Mouse (Mus musculus): ENCODE results near the gene Thy1. TPM values are rescaled to one million over a fixed set of nuclear protein-coding genes. Genes with fewer than 3 reads are reported as not detected.
A peak's percentile ranks its signal among the peaks of the same experiment; 100 is the strongest.

Gene Thy1
- polyA plus RNA-seq, 1 experiment from 2014 or later = 0.39 TPM

GRCm38 (mm10) chr9:44042396-44042680 lies 846 bp upstream of the Thy1 start:
- no peak overlapping the region for H3K4me2 ChIP-seq (ENCODE audit: low read depth, low read length)
- no peak for ATAC-seq
- WGBS (ENCODE audit: insufficient replicate concordance) = 84% methylated on average over 1 of the region's 1 CpGs
- no peaks in the 10 kb centered on the region for H3K36me3 ChIP-seq (replicated peaks; ENCODE audit: insufficient read depth, low read length)
- no peaks in the 10 kb centered on the region for H3K9me3 ChIP-seq (ENCODE audit: low read length)
- H3K4me3 ChIP-seq (ENCODE audit: low read depth, low read length) = no peak overlapping the region
- no peak for TF ChIP-seq CTCF (IDR thresholded peaks at IDR 0.05; ENCODE audit: low read depth)
- TF ChIP-seq EP300 (IDR thresholded peaks at IDR 0.05; ENCODE audit: low read depth) = no peak
- no peak for DNase-seq
- H3K9ac ChIP-seq (replicated peaks) = no peak overlapping the region
- peaks cover 40% of the 10 kb centered on the region for H3K27me3 ChIP-seq (ENCODE audit: insufficient read depth, low read length)
- no peak overlapping the region for H3K27ac ChIP-seq (ENCODE audit: low read depth)
- H3K4me1 ChIP-seq (ENCODE audit: insufficient read depth) = peaks cover 3% of the 10 kb centered on the region; the same call in 1 of the 2 replicates

- Histone ChIP-seq H3K4me2 (ENCODE audit: low read depth, low read length) (peak overlapping the region; percentile 27; the same call in 1 of the 2 replicates), H3K9me3 (ENCODE audit: low read length) (no peaks in the 10 kb centered on the region), H3K36me3 (replicated peaks; ENCODE audit: insufficient read depth, low read length) (no peaks in the 10 kb centered on the region), H3K27ac (ENCODE audit: low read depth) (no peak overlapping the region), H3K4me1 (ENCODE audit: insufficient read depth) (peaks cover 3% of the 10 kb centered on the region; the same call in 1 of the 2 replicates), H3K27me3 (ENCODE audit: insufficient read depth, low read length) (peaks cover 40% of the 10 kb centered on the region), H3K9ac (replicated peaks) (no peak overlapping the region), H3K4me3 (ENCODE audit: low read depth, low read length) (peak overlapping the region; percentile 9; the same call in 1 of the 2 replicates)
- no peak for TF ChIP-seq CTCF (IDR thresholded peaks at IDR 0.05; ENCODE audit: low read depth)
- WGBS (ENCODE audit: insufficient replicate concordance) = 3% methylated on average over 22 of the region's 23 CpGs
- ATAC-seq (no peak), DNase-seq (no peak)
Measured at GRCm38 (mm10) chr9:44043708-44044425, 683 bp downstream of the Thy1 start.

- WGBS (ENCODE audit: insufficient replicate concordance) = 46% methylated on average over 14 of the region's 14 CpGs
- ATAC-seq = no peak
Measured at GRCm38 (mm10) chr9:44044426-44045157, 1.4 kb downstream of the Thy1 start.

GRCm38 (mm10) chr9:44045158-44045883 lies 2.1 kb downstream of the Thy1 start:
- Histone ChIP-seq H3K27ac (ENCODE audit: low read depth) (no peak overlapping the region), H3K4me3 (ENCODE audit: low read depth, low read length) (no peak overlapping the region), H3K4me1 (ENCODE audit: insufficient read depth) (peaks cover 3% of the 10 kb centered on the region; the same call in 1 of the 2 replicates), H3K4me2 (ENCODE audit: low read depth, low read length) (no peak overlapping the region), H3K9ac (replicated peaks) (no peak overlapping the region), H3K27me3 (ENCODE audit: insufficient read depth, low read length) (peaks cover 40% of the 10 kb centered on the region), H3K9me3 (ENCODE audit: low read length) (no peaks in the 10 kb centered on the region), H3K36me3 (replicated peaks; ENCODE audit: insufficient read depth, low read length) (no peaks in the 10 kb centered on the region)
- WGBS (ENCODE audit: insufficient replicate concordance) = 74% methylated on average over 3 of the region's 3 CpGs
- no peak for TF ChIP-seq CTCF (IDR thresholded peaks at IDR 0.05; ENCODE audit: low read depth)
- no peak for TF ChIP-seq EP300 (IDR thresholded peaks at IDR 0.05; ENCODE audit: low read depth)
- ATAC-seq (no peak), DNase-seq (no peak)

More at GRCm38 (mm10) chr9:44044426-44045157, 1.4 kb downstream of the Thy1 start:
- Histone ChIP-seq H3K4me1 (ENCODE audit: insufficient read depth) (peaks cover 3% of the 10 kb centered on the region; the same call in 1 of the 2 replicates), H3K27ac (ENCODE audit: low read depth) (no peak overlapping the region), H3K27me3 (ENCODE audit: insufficient read depth, low read length) (peaks cover 40% of the 10 kb centered on the region), H3K36me3 (replicated peaks; ENCODE audit: insufficient read depth, low read length) (no peaks in the 10 kb centered on the region), H3K9me3 (ENCODE audit: low read length) (no peaks in the 10 kb centered on the region), H3K9ac (replicated peaks) (no peak overlapping the region), H3K4me2 (ENCODE audit: low read depth, low read length) (no peak overlapping the region), H3K4me3 (ENCODE audit: low read depth, low read length) (no peak overlapping the region)
- no peak for TF ChIP-seq CTCF (IDR thresholded peaks at IDR 0.05; ENCODE audit: low read depth)
- no peak for TF ChIP-seq EP300 (IDR thresholded peaks at IDR 0.05; ENCODE audit: low read depth)
- DNase-seq = no peak

- no peak for TF ChIP-seq CTCF (IDR thresholded peaks at IDR 0.05; ENCODE audit: low read depth)
- TF ChIP-seq EP300 (IDR thresholded peaks at IDR 0.05; ENCODE audit: low read depth) = no peak
- H3K27ac ChIP-seq (ENCODE audit: low read depth) = no peak overlapping the region
- no peaks in the 10 kb centered on the region for H3K9me3 ChIP-seq (ENCODE audit: low read length)
- no peak overlapping the region for H3K9ac ChIP-seq (replicated peaks)
- H3K4me2 ChIP-seq (ENCODE audit: low read depth, low read length) = no peak overlapping the region
- H3K4me1 ChIP-seq (ENCODE audit: insufficient read depth) = peaks cover 3% of the 10 kb centered on the region; the same call in 1 of the 2 replicates
- no peak for DNase-seq
- H3K4me3 ChIP-seq (ENCODE audit: low read depth, low read length) = no peak overlapping the region
- no peak for ATAC-seq
- 73% methylated on average over 5 of the region's 5 CpGs for WGBS (ENCODE audit: insufficient replicate concordance)
- H3K27me3 ChIP-seq (ENCODE audit: insufficient read depth, low read length) = peaks cover 40% of the 10 kb centered on the region
- no peaks in the 10 kb centered on the region for H3K36me3 ChIP-seq (replicated peaks; ENCODE audit: insufficient read depth, low read length)
Measured at GRCm38 (mm10) chr9:44045884-44046272, 2.7 kb downstream of the Thy1 start.

GRCm38 (mm10) chr9:44046426-44046825 lies 3.2 kb downstream of the Thy1 start:
- H3K4me3 ChIP-seq (ENCODE audit: low read depth, low read length) = no peak overlapping the region
- H3K4me1 ChIP-seq (ENCODE audit: insufficient read depth) = peaks cover 3% of the 10 kb centered on the region; the same call in 1 of the 2 replicates
- H3K27me3 ChIP-seq (ENCODE audit: insufficient read depth, low read length) = peaks cover 40% of the 10 kb centered on the region
- H3K9me3 ChIP-seq (ENCODE audit: low read length) = no peaks in the 10 kb centered on the region
- no peak for ATAC-seq
- H3K4me2 ChIP-seq (ENCODE audit: low read depth, low read length) = no peak overlapping the region
- no peak overlapping the region for H3K27ac ChIP-seq (ENCODE audit: low read depth)
- no peak for DNase-seq
- TF ChIP-seq EP300 (IDR thresholded peaks at IDR 0.05; ENCODE audit: low read depth) = no peak
- TF ChIP-seq CTCF (IDR thresholded peaks at IDR 0.05; ENCODE audit: low read depth) = no peak
- H3K36me3 ChIP-seq (replicated peaks; ENCODE audit: insufficient read depth, low read length) = no peaks in the 10 kb centered on the region
- no peak overlapping the region for H3K9ac ChIP-seq (replicated peaks)
- WGBS (ENCODE audit: insufficient replicate concordance) = 68% methylated on average over 12 of the region's 12 CpGs
